Mouse (Mus musculus): ENCODE data around the gene Arl2. TPM values are rescaled to one million over a fixed set of nuclear protein-coding genes. Genes with fewer than 3 reads are reported as not detected.

Arl2 gene
- polyA plus RNA-seq, 1 experiment from 2014 or later, result 130 TPM

DNA sequence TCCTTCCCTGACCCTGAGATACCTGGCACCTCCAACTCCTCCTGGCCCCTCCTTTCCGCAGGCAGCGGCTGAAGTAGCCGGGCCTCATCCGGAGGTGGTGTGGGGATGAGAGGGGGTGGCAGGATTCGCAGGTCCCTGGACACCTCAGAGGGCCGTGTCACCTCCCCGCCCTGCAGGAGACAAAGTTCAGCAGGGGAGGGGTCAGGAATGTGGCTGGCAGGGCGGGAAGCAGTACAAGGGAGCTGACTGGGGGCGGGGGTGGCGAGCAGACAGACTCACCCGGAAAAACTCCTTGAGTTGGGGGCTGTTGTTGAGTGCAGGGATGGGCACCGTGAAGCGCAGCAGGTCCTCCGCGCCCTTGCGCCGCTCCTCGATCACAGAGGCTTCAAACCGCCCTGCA lies 19.6 kb downstream of the Arl2 start:
- H3K27ac ChIP-seq, result peak overlapping the region; percentile 66
- peaks cover 48% of the 10 kb centered on the region for H3K4me1 ChIP-seq (replicated peaks)
- peak overlapping the region; percentile 29; the same call in 1 of the 2 replicates for H3K4me3 ChIP-seq
- WGBS, result 32% methylated on average over 19 of the region's 19 CpGs
- 0 out of 2 replicates have a peak, but pooled peaks cover 2% of the 10 kb centered on the region for H3K36me3 ChIP-seq
- no peaks in the 10 kb centered on the region for H3K9me3 ChIP-seq
- DNase-seq (ENCODE audit: low spot score), result no peak
- H3K27me3 ChIP-seq (ENCODE audit: insufficient read depth, poor library complexity, severe bottlenecking), result no peaks in the 10 kb centered on the region

DNA sequence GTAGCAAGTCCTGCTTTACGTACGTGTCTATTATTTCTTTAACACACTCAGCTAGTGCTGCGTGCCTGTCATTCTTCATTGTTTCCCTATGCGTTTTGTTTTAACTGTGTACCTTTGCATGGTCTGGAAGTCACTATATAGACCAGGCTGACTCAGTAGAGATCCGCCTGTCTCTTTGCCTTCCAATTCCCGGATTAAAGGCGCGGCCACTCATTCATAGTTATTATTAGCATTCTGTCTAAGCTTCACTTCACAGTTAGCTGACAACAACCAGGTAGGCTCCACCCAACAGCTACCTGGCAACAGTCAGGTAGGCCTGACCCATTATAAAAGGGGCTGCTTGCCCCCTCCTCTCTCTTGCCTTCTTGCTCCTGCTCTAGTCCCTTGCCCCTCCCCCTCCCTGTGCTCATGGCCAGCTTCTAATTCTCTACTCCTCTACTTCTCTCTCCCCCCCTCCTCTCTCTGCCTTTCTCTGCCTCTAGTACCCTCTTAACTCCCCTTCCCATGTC lies 22.6 kb downstream of the Arl2 start:
- Histone ChIP-seq H3K27ac (peak overlapping the region; percentile 97), H3K36me3 (peaks cover 31% of the 10 kb centered on the region), H3K4me1 (replicated peaks) (peaks cover 51% of the 10 kb centered on the region), H3K9me3 (no peaks in the 10 kb centered on the region), H3K4me3 (peak overlapping the region; percentile 83), H3K27me3 (ENCODE audit: insufficient read depth, poor library complexity, severe bottlenecking) (no peaks in the 10 kb centered on the region)
- no peak for DNase-seq (ENCODE audit: low spot score)
- WGBS, result 4% methylated on average over 8 of the region's 8 CpGs

DNA sequence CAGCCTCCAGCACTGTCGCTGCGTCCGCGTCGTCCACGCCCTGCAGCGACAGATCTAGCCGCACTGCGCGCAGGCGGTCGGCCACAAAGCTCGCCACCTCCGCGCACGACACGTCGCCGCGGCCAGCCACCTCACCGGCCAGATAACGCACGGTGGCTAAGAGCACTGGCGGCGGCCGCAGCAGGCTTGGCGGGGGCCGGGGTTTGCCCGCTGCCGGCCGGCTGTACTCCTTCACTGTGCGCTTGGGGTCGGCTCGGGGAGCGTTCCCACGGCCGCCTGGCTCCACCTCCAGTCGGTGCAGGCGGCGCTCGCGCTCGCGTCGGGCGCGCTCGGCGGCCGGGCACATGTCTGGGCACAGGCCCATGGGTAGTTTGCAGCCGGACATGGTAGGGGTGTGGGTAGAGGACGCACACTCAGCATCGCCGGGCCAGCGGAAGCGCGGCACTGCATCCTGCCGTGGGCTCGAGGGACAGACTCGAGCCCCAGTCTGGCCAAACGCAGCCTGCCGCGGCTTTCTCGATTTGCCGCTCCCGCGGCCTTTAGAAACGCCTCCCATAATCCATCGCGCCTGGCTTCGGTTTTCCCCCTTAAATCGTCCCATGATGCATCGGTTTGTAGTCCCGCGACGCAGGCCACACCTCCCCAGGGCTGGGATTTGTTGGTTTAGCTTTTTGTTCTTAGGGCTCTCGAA lies 23.2 kb downstream of the Arl2 start, which contains the start of gene Sac3d1:
Gene Sac3d1 (minus strand): TSS at position 665 of the 691 bp plus-strand sequence.
- under 1% methylated on average over 77 of the region's 77 CpGs for WGBS
- Histone ChIP-seq H3K27me3 (ENCODE audit: insufficient read depth, poor library complexity, severe bottlenecking) (no peaks in the 10 kb centered on the region), H3K27ac (peak within 1 kb of the TSS; percentile 97), H3K9me3 (no peaks in the 10 kb centered on the region), H3K4me1 (replicated peaks) (peaks cover 46% of the 10 kb centered on the region), H3K36me3 (peaks cover 37% of the 10 kb centered on the region), H3K4me3 (peak within 1 kb of the TSS; percentile 83)
- peak; percentile 92 for DNase-seq (ENCODE audit: low spot score)

DNA sequence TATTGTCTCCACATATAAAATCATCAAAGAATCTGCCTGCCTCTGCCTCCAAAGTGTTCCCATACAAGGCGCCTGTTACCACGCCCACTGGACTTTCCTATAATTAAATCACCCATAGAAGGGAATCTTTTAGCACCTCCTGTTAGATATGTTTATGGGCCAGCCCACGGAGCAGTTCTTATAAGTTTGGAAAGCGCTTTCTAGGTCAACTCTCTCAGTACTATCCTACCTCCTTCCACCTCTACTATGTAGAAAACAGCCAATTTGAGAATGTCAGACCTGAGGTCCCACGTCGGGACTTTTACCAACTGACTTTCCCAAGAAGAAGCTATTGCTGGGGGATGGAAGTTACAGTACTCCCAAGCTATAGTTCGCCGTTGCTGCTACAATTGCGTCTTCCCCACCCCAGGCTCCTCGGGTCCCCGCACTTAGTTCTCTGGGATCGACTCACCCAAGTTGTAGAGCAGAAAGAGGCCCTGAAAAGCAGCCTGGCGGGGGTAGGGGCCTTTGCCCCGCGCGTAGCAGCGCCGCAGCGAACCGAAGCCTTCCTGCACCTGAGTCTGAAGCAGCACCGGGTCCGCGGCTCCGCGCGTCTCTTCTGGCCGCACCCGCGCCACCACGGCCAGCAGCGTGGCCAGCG lies 23.9 kb downstream of the Arl2 start:
- peak overlapping the region; percentile 97 for H3K27ac ChIP-seq
- H3K27me3 ChIP-seq (ENCODE audit: insufficient read depth, poor library complexity, severe bottlenecking), result no peaks in the 10 kb centered on the region
- 6% methylated on average over 32 of the region's 32 CpGs for WGBS
- no peak for DNase-seq (ENCODE audit: low spot score)
- peak overlapping the region; percentile 83 for H3K4me3 ChIP-seq
- peaks cover 46% of the 10 kb centered on the region for H3K4me1 ChIP-seq (replicated peaks)
- peaks cover 43% of the 10 kb centered on the region for H3K36me3 ChIP-seq
- H3K9me3 ChIP-seq, result no peaks in the 10 kb centered on the region

DNA sequence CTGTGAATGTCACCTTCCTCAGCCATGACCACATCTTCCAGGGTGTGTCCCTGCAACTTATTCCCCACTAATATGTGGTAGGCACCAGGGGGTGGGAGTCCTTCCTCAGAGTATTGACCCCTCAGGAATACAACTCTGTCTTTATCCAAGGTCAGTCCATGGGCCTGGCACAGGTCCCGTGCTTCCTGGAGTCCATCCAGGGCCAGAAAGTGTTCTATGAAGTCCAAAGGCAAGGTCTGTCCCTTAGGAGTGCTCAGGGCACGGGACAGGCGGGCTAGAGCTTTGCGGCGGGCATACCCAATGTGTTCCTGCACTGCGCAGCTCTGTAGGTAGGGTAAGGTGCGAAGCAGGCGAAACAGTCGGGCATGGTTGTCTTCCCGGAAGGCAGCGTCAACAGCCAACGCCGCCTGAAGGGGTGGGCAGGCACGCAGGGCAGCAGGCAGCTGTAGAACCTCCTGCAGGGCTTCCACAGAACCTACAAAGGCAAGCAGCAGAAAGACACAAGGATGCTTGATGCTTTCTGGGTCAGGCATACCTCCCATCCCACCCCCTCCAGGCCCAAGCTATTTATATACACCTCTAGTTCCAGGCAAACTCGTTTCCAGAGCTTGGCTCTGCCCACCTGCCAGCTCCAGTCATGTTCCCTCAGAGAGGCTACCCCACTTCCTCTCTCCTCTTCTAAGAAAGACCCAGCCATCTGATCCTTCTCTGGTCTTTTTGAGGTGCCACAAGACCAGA lies 25.1 kb downstream of the Arl2 start:
- Histone ChIP-seq H3K9me3 (no peaks in the 10 kb centered on the region), H3K4me3 (peak overlapping the region; percentile 83), H3K27me3 (ENCODE audit: insufficient read depth, poor library complexity, severe bottlenecking) (no peaks in the 10 kb centered on the region), H3K36me3 (peaks cover 51% of the 10 kb centered on the region), H3K4me1 (replicated peaks) (peaks cover 38% of the 10 kb centered on the region), H3K27ac (no peak overlapping the region)
- DNase-seq (ENCODE audit: low spot score), result no peak
- WGBS, result 93% methylated on average over 15 of the region's 15 CpGs

DNA sequence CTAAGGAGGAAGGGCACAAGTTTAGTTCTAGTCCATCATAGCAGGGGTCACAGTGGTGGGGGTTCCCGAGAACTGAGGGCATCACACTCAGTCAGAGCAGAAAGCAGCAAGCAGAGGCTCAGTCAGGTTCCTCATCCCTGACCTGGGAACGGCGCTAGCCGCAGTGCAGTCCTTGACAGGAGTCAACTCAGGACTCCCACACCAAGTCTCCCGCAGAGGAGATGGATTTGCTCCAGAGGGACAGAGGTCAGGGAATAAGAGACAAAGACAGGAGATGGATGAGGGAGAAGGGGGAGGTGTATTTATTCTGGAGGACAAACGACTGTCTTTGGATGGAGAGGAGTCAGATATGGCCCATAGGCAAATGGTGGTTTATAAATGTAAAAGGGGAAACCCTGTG lies 28.2 kb downstream of the Arl2 start:
- no peaks in the 10 kb centered on the region for H3K9me3 ChIP-seq
- no peak overlapping the region for H3K4me3 ChIP-seq
- H3K4me1 ChIP-seq (replicated peaks), result peaks cover 18% of the 10 kb centered on the region
- WGBS, result 61% methylated on average over 6 of the region's 6 CpGs
- no peak overlapping the region for H3K27ac ChIP-seq
- H3K36me3 ChIP-seq, result peaks cover 56% of the 10 kb centered on the region
- no peaks in the 10 kb centered on the region for H3K27me3 ChIP-seq (ENCODE audit: insufficient read depth, poor library complexity, severe bottlenecking)
- DNase-seq (ENCODE audit: low spot score), result no peak

DNA sequence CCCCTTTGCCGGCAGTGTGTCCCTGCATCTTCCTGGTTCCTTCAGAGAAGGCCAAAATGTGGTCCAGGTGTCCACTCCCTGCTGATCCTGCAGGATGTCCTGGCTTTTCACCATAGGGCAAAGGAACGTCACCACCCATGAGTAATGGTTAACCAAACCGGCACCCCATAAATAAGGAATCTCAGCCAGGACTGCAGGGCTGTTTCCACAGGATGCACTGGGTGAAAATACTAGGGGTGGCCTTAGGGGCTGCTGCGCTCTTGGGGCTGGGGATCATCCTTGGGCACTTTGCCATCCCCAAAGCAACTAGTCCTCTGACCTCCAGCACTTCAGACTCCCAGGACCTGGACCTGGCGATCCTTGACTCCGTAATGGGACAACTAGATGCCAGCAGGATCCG lies 35.8 kb downstream of the Arl2 start, which contains the start of gene Naaladl1:
Gene Naaladl1 (plus strand): TSS at position 197 of the 400 bp plus-strand sequence.
- 85% methylated on average over 7 of the region's 7 CpGs for WGBS
- Histone ChIP-seq H3K4me1 (replicated peaks) (no peaks in the 10 kb centered on the region; the same call in 1 of the 2 replicates), H3K27me3 (ENCODE audit: insufficient read depth, poor library complexity, severe bottlenecking) (no peaks in the 10 kb centered on the region), H3K27ac (0 out of 2 replicates have a peak within 1 kb of the TSS, but pooled peaks have one; percentile 5), H3K4me3 (no peak within 1 kb of the TSS), H3K9me3 (no peaks in the 10 kb centered on the region), H3K36me3 (0 out of 2 replicates have a peak, but pooled peaks cover 5% of the 10 kb centered on the region)
- DNase-seq (ENCODE audit: low spot score), result no peak

DNA sequence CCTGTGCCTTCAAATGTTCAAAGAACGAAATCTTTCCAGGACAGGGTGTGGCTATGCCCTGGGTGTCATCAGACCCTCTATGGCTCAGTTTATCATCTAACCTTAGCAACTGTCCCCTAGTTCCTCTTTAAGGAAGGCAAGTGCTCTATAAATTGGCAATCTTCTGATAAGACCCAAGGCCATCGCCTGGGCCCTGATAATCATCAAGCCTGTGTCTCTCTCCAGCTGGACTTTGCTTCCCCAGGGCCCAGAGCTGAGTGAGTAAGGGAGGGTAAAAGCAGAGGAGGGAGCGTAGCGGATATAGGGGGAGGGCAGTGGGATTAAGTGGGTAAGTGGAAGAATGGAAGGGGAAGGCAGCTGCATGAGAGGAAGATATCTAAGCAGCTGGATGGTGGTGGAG lies 36.9 kb downstream of the Arl2 start:
- Histone ChIP-seq H3K27me3 (ENCODE audit: insufficient read depth, poor library complexity, severe bottlenecking) (no peaks in the 10 kb centered on the region), H3K9me3 (no peaks in the 10 kb centered on the region), H3K36me3 (peaks cover 6% of the 10 kb centered on the region), H3K4me1 (replicated peaks) (no peaks in the 10 kb centered on the region; the same call in 1 of the 2 replicates), H3K4me3 (no peak overlapping the region), H3K27ac (no peak overlapping the region)
- WGBS, result 89% methylated on average over 4 of the region's 4 CpGs
- no peak for DNase-seq (ENCODE audit: low spot score)

DNA sequence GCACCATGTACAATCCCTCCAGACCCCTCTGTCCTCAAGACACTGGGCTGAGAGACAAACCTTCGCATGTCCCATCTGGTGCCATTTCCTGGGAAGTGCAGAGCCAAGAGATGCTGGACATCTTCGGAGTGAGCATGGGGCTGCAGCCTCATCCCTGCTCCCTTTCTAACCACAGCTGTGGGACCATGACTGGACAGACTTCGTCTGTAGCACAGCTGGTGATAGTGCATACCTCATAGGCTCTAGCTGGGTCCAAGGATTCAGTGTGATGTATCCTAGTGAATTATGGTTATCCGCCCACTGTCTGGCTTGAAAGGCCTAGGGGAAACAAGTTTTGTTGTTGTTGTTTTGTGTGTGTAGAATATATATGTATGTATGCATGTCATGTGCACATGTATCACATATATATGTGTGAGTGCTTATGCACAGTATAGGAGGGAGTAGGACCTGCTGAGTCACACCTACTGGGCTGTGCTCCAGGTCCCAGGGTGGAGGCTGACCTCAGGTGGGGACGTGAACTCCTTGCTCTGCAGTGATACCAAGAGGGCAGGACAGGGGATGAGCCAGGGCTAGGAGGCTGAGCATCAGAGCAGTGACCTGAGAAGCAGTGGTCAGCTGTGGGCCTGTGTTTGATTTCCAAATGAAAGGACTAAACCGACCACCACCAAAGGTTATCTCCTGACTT lies 39.0 kb downstream of the Arl2 start:
- H3K4me1 ChIP-seq (replicated peaks), result no peaks in the 10 kb centered on the region; the same call in 1 of the 2 replicates
- WGBS, result 82% methylated on average over 6 of the region's 6 CpGs
- no peak for DNase-seq (ENCODE audit: low spot score)

DNA sequence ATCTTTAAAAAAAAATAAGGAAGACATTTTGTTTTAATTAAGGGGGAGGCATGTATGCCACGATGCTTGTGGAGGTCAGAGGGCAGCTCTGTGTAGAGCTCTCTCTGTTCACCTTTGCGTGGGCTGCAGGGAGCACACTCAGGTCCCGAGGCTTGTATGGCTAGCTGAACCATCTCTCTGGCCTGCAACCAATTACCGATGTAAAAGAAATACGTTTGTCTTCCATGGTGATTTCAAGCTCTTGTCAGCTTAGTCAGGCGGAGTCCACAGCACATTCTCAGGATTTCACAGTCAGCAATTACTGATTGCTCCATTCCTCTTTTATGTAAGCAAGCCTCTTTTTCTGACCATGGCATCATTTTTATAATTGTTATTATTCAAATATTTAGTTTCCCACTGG lies 40.2 kb downstream of the Arl2 start:
- Histone ChIP-seq H3K36me3 (peaks cover 35% of the 10 kb centered on the region), H3K9me3 (no peaks in the 10 kb centered on the region), H3K4me1 (replicated peaks) (no peaks in the 10 kb centered on the region), H3K27me3 (ENCODE audit: insufficient read depth, poor library complexity, severe bottlenecking) (no peaks in the 10 kb centered on the region), H3K4me3 (no peak overlapping the region), H3K27ac (no peak overlapping the region)
- no peak for DNase-seq (ENCODE audit: low spot score)
- WGBS, result 65% methylated on average over 6 of the region's 6 CpGs

More for the DNA sequence above, 39.0 kb downstream of the Arl2 start:
- no peaks in the 10 kb centered on the region for H3K27me3 ChIP-seq (ENCODE audit: insufficient read depth, poor library complexity, severe bottlenecking)
- no peak overlapping the region for H3K4me3 ChIP-seq
- no peaks in the 10 kb centered on the region for H3K9me3 ChIP-seq
- no peak overlapping the region for H3K27ac ChIP-seq
- peaks cover 26% of the 10 kb centered on the region for H3K36me3 ChIP-seq

DNA sequence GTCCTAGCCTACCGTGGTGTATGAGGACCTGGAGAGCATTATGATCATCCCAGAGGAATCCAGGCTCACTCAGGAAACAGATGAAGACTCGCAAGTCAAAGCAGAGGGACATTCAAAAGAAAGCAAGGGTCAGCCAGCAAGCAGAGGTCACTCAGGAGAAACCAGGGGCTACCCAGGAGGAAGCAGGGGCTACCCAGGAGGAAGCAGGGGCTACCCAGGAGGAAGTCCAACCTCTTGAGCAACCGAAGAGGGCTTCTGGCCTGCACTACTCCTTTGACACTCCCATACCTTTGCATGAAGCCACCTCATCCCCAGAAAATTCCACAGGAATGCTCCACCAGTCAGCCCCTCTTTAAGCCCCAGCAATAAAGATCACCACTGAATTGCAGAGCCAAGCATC lies 43.5 kb downstream of the Arl2 start:
- H3K36me3 ChIP-seq, result peaks cover 65% of the 10 kb centered on the region
- no peak overlapping the region for H3K4me3 ChIP-seq
- 87% methylated on average over 3 of the region's 3 CpGs for WGBS

DNA sequence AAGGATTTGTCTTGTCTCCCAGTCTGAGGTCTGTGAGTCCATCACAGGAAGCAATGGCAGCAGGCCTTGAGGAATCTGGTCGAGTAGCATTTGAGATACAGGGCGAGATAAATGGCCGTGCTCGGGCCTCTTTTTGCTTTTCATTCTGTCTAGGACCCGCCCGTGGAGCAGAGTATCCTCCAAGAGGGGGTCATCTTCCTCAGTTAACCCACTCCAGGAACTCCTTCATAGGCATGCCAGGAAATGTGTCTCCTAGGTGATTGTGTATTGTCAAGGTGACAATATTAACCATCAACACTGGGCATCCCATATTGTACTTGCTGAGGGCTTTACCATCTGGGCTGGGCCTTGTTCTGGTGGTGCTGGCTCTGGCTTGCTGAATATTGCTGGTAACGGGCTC lies 47.2 kb downstream of the Arl2 start, which contains the start of gene AC131692.1:
Gene AC131692.1 (plus strand): TSS at position 301 of the 400 bp plus-strand sequence.
- no peak for DNase-seq (ENCODE audit: low spot score)
- no peaks in the 10 kb centered on the region for H3K4me1 ChIP-seq (replicated peaks)
- 91% methylated on average over 7 of the region's 7 CpGs for WGBS
- peaks cover 95% of the 10 kb centered on the region for H3K36me3 ChIP-seq
- H3K4me3 ChIP-seq, result no peak within 1 kb of the TSS
- H3K27me3 ChIP-seq (ENCODE audit: insufficient read depth, poor library complexity, severe bottlenecking), result no peaks in the 10 kb centered on the region
- H3K9me3 ChIP-seq, result no peaks in the 10 kb centered on the region
- H3K27ac ChIP-seq, result no peak within 1 kb of the TSS

More for the DNA sequence above, 43.5 kb downstream of the Arl2 start:
- H3K4me1 ChIP-seq (replicated peaks), result no peaks in the 10 kb centered on the region
- H3K9me3 ChIP-seq, result no peaks in the 10 kb centered on the region
- H3K27me3 ChIP-seq (ENCODE audit: insufficient read depth, poor library complexity, severe bottlenecking), result no peaks in the 10 kb centered on the region
- no peak for DNase-seq (ENCODE audit: low spot score)
- H3K27ac ChIP-seq, result no peak overlapping the region
